Mouse (Mus musculus): Measurements from ENCODE around the gene Grhl1.
"Not testable (repeated sequence)": the region's sequence is repeated elsewhere in the genome, so short reads cannot be mapped to it uniquely, and the experiment has no call there.

DNA sequence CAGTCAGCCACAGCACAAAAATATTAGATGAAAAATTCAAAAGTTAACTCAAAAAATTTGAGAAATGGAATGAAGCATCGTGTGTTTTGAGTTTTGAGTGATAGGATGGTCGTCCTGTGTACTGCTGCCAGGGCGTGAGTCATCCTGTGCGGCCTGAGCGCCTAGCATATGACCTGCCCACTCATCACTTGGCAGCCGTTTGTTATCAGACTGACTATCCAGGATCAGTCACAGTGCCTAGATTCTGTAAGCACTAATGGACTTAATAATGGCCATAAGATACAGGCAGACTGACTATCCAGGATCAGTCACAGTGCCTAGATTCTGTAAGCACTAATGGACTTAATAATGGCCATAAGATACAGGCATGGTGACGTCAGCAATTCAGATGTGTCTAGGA lies 47.0 kb upstream of the Grhl1 start:
- not testable (repeated sequence) for TF ChIP-seq POLR2A (IDR thresholded peaks at IDR 0.05; ENCODE audit: insufficient read length, low read depth); POLR2AphosphoS2 (IDR thresholded peaks at IDR 0.05; ENCODE audit: insufficient read length, low read depth); MAX (IDR thresholded peaks at IDR 0.05; ENCODE audit: low read depth); SRF (IDR thresholded peaks at IDR 0.05; ENCODE audit: control insufficient read depth, insufficient read length, low read depth)
